Mouse (Mus musculus): Measurements from ENCODE around the gene Tcf7l1.
A peak's percentile ranks its signal among the peaks of the same experiment; 100 is the strongest.

The Tcf7l1 gene

GRCm38 (mm10) chr6:72616643-72617288 is 172.3 kb downstream of the Tcf7l1 start, which contains the start of gene Tgoln1:
Gene Tgoln1 (minus strand): TSS chr6:72617000.
- DNase-seq, result peak; percentile 97

- DNase-seq, result no peak
These were observed 173.3 kb downstream of the Tcf7l1 start for GRCm38 (mm10) chr6:72615561-72616375.

GRCm38 (mm10) chr6:72615151-72615550 is 173.9 kb downstream of the Tcf7l1 start:
- DNase-seq, result no peak

GRCm38 (mm10) chr6:72610261-72610660 is 178.8 kb downstream of the Tcf7l1 start:
- no peak for DNase-seq

- no peak for DNase-seq
These were observed 180.3 kb downstream of the Tcf7l1 start for GRCm38 (mm10) chr6:72608662-72609184.

GRCm38 (mm10) chr6:72607676-72608075 is 181.4 kb downstream of the Tcf7l1 start:
- DNase-seq, result no peak

GRCm38 (mm10) chr6:72607060-72607459 is 182.0 kb downstream of the Tcf7l1 start:
- no peak for DNase-seq

GRCm38 (mm10) chr6:72604066-72604465 is 185.0 kb downstream of the Tcf7l1 start:
- DNase-seq, result no peak

- peak; percentile 75 for DNase-seq
These were observed 187.3 kb downstream of the Tcf7l1 start for GRCm38 (mm10) chr6:72601732-72602131.

GRCm38 (mm10) chr6:72600771-72601170 is 188.3 kb downstream of the Tcf7l1 start:
- no peak for DNase-seq

GRCm38 (mm10) chr6:72600216-72600615 is 188.8 kb downstream of the Tcf7l1 start:
- DNase-seq, result no peak

GRCm38 (mm10) chr6:72598791-72599557 is 190.1 kb downstream of the Tcf7l1 start:
- DNase-seq, result no peak

- DNase-seq, result peak; percentile 96
These were observed 190.9 kb downstream of the Tcf7l1 start, which contains the start of the genes Elmod3 and Retsat for GRCm38 (mm10) chr6:72597956-72598753. Gene Elmod3 (minus strand): TSS chr6:72598413. Gene Retsat (plus strand): TSS chr6:72598475.

GRCm38 (mm10) chr6:72597083-72597874 is 191.8 kb downstream of the Tcf7l1 start:
- DNase-seq, result no peak

- no peak for DNase-seq
These were observed 195.1 kb downstream of the Tcf7l1 start for GRCm38 (mm10) chr6:72593914-72594313.

- no peak for DNase-seq
These were observed 195.8 kb downstream of the Tcf7l1 start for GRCm38 (mm10) chr6:72593011-72593803.

GRCm38 (mm10) chr6:72590111-72590510 is 198.9 kb downstream of the Tcf7l1 start:
- DNase-seq, result no peak

- DNase-seq, result no peak
These were observed 200.7 kb downstream of the Tcf7l1 start for GRCm38 (mm10) chr6:72588307-72588706.

- DNase-seq, result no peak
These were observed 202.4 kb downstream of the Tcf7l1 start for GRCm38 (mm10) chr6:72586701-72587100.

- no peak for DNase-seq
These were observed 204.9 kb downstream of the Tcf7l1 start for GRCm38 (mm10) chr6:72584154-72584553.
